Mouse (Mus musculus) neural tube, embryonic 14.5 days (tissue): ENCODE data around the gene Cep68. TPM values are rescaled to one million over a fixed set of nuclear protein-coding genes. Genes with fewer than 3 reads are reported as not detected.

Experiments
- ATAC-seq: fragments of 200-750 bp; cut with Nextera tagmentation; 2 replicates; pipeline ENCODE4 v1.8.0; 2017; ENCODE audit warnings: low read depth, mild to moderate bottlenecking, moderate TSS enrichment, moderate library complexity
- H3K27ac ChIP-seq: fragments of 300-500 bp; sonication (generic); 2 replicates; pipeline ENCODE4 v1.5.1; 2014; ENCODE audit warnings: low read depth, mild to moderate bottlenecking, control low read depth, low read length, moderate library complexity, mixed read lengths
- H3K27me3 ChIP-seq: fragments of 300-500 bp; sonication (generic); 2 replicates; pipeline ENCODE4 v1.6.1; 2014; ENCODE audit warnings: low read length; ENCODE audit not compliant: control insufficient read depth, insufficient read depth
- H3K36me3 ChIP-seq: fragments of 300-500 bp; sonication (generic); 2 replicates; pipeline ENCODE4 v1.6.1; 2014; ENCODE audit warnings: low read length, mixed read lengths; ENCODE audit not compliant: control insufficient read depth, insufficient read depth
- H3K4me1 ChIP-seq: fragments of 300-500 bp; sonication (generic); 2 replicates; pipeline ENCODE4 v1.6.1; 2014; ENCODE audit warnings: low read length; ENCODE audit not compliant: control insufficient read depth, insufficient read depth
- H3K4me2 ChIP-seq: fragments of 300-500 bp; sonication (generic); 2 replicates; pipeline ENCODE4 v1.6.1; 2014; ENCODE audit warnings: mild to moderate bottlenecking, low read depth, low read length, control low read depth
- H3K4me3 ChIP-seq: fragments of 300-500 bp; sonication (generic); 2 replicates; pipeline ENCODE4 v1.5.1; 2014; ENCODE audit warnings: low read depth, low read length, control low read depth, mixed read lengths
- H3K9ac ChIP-seq: fragments of 300-500 bp; sonication (generic); replicated peaks from 2 replicates; pipeline ENCODE4 v1.6.1; 2014; ENCODE audit warnings: low read depth, mild to moderate bottlenecking, control low read depth, low read length, mixed read lengths
- H3K9me3 ChIP-seq: fragments of 300-500 bp; sonication (generic); 2 replicates; pipeline ENCODE4 v1.6.1; 2016; ENCODE audit warnings: low read length; ENCODE audit not compliant: control insufficient read depth
- WGBS: fragments of 180-500 bp; shearing (Covaris S2); extraction: QIAGEN DNeasy Blood & Tissue Kit; methylation state at CpG from one replicate; pipeline ENCODE4 v1.1.7; 2014; 5-methylcytosine and 5-hydroxymethylcytosine counted together
- polyA plus RNA-seq: library from polyadenylated mRNA; unstranded; fragments of >200 nt; fragmentation: Nextera tagmentation; extraction: Ambion mirVana; gene quantifications from 2 replicates; pipeline ENCODE4 v1.2.1, GENCODE M21; 2014

The Cep68 gene
- 28.0 and 33.0 TPM in 2 replicates for polyA plus RNA-seq

GRCm38 (mm10) chr11:20249296-20250110 is at the start of gene Cep68:
TSS of gene Cep68 (minus strand) at chr11:20249429.
- 0 out of 2 replicates have a peak, but pooled peaks cover 3% of the 10 kb centered on the region for H3K36me3 ChIP-seq
- H3K27ac ChIP-seq: peak within 1 kb of the TSS; percentile 90
- under 1% methylated on average over 48 of the region's 59 CpGs for WGBS
- ATAC-seq: peak; percentile 99
- peaks cover 23% of the 10 kb centered on the region for H3K4me1 ChIP-seq
- peak within 1 kb of the TSS; percentile 96 for H3K4me3 ChIP-seq
- H3K4me2 ChIP-seq: peak within 1 kb of the TSS; percentile 93
- H3K9ac ChIP-seq: peak within 1 kb of the TSS; percentile 93
- H3K9me3 ChIP-seq: no peaks in the 10 kb centered on the region
- H3K27me3 ChIP-seq: no peaks in the 10 kb centered on the region

GRCm38 (mm10) chr11:20284463-20284862 is 35.2 kb upstream of the Cep68 start:
- H3K36me3 ChIP-seq: no peaks in the 10 kb centered on the region
- no peak overlapping the region for H3K4me2 ChIP-seq
- no peaks in the 10 kb centered on the region for H3K27me3 ChIP-seq
- no peak overlapping the region for H3K27ac ChIP-seq
- H3K4me1 ChIP-seq: no peaks in the 10 kb centered on the region
- H3K9me3 ChIP-seq: no peaks in the 10 kb centered on the region
- H3K4me3 ChIP-seq: no peak overlapping the region
- no peak for ATAC-seq
- 91% methylated on average over 3 of the region's 3 CpGs for WGBS
- H3K9ac ChIP-seq: no peak overlapping the region

GRCm38 (mm10) chr11:20282601-20283219 is 33.5 kb upstream of the Cep68 start:
- H3K4me2 ChIP-seq: no peak overlapping the region
- H3K4me3 ChIP-seq: no peak overlapping the region
- H3K27ac ChIP-seq: no peak overlapping the region
- no peak for ATAC-seq
- H3K4me1 ChIP-seq: no peaks in the 10 kb centered on the region
- no peaks in the 10 kb centered on the region for H3K36me3 ChIP-seq
- no peaks in the 10 kb centered on the region for H3K9me3 ChIP-seq
- H3K27me3 ChIP-seq: no peaks in the 10 kb centered on the region
- WGBS: 90% methylated on average over 2 of the region's 2 CpGs
- no peak overlapping the region for H3K9ac ChIP-seq

- Histone ChIP-seq H3K4me1 (no peaks in the 10 kb centered on the region), H3K9ac (no peak overlapping the region), H3K27ac (no peak overlapping the region), H3K9me3 (no peaks in the 10 kb centered on the region), H3K27me3 (no peaks in the 10 kb centered on the region), H3K4me3 (no peak overlapping the region), H3K4me2 (no peak overlapping the region), H3K36me3 (no peaks in the 10 kb centered on the region)
- ATAC-seq: no peak
- 81% methylated on average over 5 of the region's 5 CpGs for WGBS
Observed at GRCm38 (mm10) chr11:20280982-20281381, 31.8 kb upstream of the Cep68 start.

DNA sequence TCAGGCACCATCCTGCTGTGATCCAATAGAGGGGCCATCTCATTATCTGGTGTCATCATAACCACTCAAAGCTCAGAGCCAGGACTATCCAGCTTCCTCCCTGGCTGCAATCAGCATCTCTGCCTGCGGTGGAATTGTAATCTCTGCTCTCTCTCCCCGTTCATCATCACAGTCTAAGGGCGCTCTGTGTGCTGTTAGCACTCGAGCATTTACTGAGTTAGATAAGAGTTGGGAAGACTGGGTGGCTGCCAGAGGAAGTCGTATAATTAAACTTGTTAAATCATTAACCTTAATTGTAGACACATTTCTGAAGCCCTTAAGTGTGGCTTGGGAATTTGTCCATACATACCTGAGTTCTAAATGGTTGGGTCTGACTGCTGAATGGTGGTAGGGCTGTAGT is 29.5 kb upstream of the Cep68 start:
- ATAC-seq: no peak
- no peak overlapping the region for H3K4me2 ChIP-seq
- H3K36me3 ChIP-seq: no peaks in the 10 kb centered on the region
- 54% methylated on average over 5 of the region's 5 CpGs for WGBS
- H3K27me3 ChIP-seq: no peaks in the 10 kb centered on the region
- H3K4me1 ChIP-seq: no peaks in the 10 kb centered on the region
- H3K4me3 ChIP-seq: no peak overlapping the region
- H3K9me3 ChIP-seq: no peaks in the 10 kb centered on the region
- H3K27ac ChIP-seq: no peak overlapping the region
- H3K9ac ChIP-seq: no peak overlapping the region

- Histone ChIP-seq H3K9me3 (no peaks in the 10 kb centered on the region), H3K4me1 (no peaks in the 10 kb centered on the region), H3K36me3 (no peaks in the 10 kb centered on the region), H3K4me3 (no peak overlapping the region), H3K9ac (no peak overlapping the region), H3K27me3 (no peaks in the 10 kb centered on the region), H3K27ac (no peak overlapping the region), H3K4me2 (no peak overlapping the region)
- WGBS: 72% methylated on average over 2 of the region's 2 CpGs
- ATAC-seq: no peak
Observed at GRCm38 (mm10) chr11:20277106-20277505, 27.9 kb upstream of the Cep68 start.

- 80% methylated on average over 2 of the region's 2 CpGs for WGBS
- H3K4me1 ChIP-seq: no peaks in the 10 kb centered on the region
- no peak overlapping the region for H3K4me2 ChIP-seq
- H3K4me3 ChIP-seq: no peak overlapping the region
- H3K36me3 ChIP-seq: no peaks in the 10 kb centered on the region
- no peak for ATAC-seq
- no peak overlapping the region for H3K27ac ChIP-seq
- H3K9ac ChIP-seq: no peak overlapping the region
- no peaks in the 10 kb centered on the region for H3K9me3 ChIP-seq
- H3K27me3 ChIP-seq: no peaks in the 10 kb centered on the region
Observed at GRCm38 (mm10) chr11:20275974-20276373, 26.7 kb upstream of the Cep68 start.

DNA sequence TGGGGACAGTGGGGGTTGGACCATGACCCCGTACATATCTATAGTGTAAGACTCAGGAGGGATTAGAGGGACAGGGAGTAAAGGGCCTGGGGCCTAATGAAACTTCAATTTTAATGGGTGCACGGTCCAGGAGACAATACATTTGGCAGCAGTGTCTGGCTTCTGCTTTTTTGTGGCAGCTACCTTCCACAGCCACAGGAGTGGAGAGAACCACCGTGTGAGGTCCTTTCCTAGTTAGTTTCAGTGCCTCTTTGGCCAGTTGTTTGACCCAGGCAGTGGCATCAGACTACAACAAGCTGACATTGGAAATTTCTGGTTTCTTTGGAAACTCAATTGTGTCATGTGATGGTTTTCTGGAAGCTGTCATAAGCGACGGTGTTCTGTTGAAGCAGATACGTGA is 20.7 kb upstream of the Cep68 start:
- no peaks in the 10 kb centered on the region for H3K9me3 ChIP-seq
- no peaks in the 10 kb centered on the region for H3K36me3 ChIP-seq
- no peak for ATAC-seq
- H3K9ac ChIP-seq: no peak overlapping the region
- H3K27ac ChIP-seq: no peak overlapping the region
- no peak overlapping the region for H3K4me2 ChIP-seq
- WGBS: 93% methylated on average over 6 of the region's 6 CpGs
- no peaks in the 10 kb centered on the region for H3K4me1 ChIP-seq
- H3K27me3 ChIP-seq: no peaks in the 10 kb centered on the region
- no peak overlapping the region for H3K4me3 ChIP-seq

DNA sequence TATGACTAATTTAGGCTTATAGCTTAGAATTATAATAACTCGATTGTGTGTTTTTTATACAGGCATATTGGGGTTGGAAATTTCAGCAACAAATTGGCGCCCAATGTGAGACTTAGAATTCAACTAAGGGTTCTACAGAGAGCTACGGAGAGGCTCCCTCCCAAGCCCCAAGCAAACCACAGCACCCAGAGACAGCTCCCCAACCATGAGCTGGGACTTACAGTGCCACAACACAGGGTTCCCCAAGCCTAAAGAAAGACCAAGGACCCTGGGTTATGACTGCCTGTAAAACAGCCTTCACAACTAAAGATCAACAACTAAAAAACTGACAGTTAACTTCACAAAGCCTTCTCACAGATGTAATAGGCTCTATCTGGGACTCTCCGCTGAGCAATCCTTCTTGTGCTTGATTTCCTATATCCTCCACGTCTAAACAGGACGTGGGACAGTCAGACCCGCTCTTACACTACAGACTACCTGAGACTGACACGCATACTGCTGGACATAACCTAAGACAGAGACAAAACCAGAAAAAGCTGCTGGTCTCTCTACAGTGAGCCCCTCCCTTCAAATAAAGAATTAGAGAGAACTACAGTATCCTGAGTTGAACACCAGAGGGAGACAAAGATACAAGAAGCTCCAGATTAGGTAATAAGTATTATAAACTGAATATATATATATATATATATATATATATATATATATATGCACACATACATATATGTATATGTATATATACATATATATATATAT is 13.6 kb upstream of the Cep68 start:
- Histone ChIP-seq H3K36me3 (no peaks in the 10 kb centered on the region), H3K4me1 (no peaks in the 10 kb centered on the region), H3K27ac (no peak overlapping the region), H3K4me3 (no peak overlapping the region), H3K9me3 (no peaks in the 10 kb centered on the region), H3K9ac (no peak overlapping the region), H3K4me2 (no peak overlapping the region), H3K27me3 (no peaks in the 10 kb centered on the region)
- 60% methylated on average over 8 of the region's 8 CpGs for WGBS
- ATAC-seq: peak; percentile 58; the same call in 1 of the 2 replicates
